Mouse (Mus musculus) CH12.LX (cell line): Measurements from ENCODE around the gene Rnf5. TPM values are rescaled to one million over a fixed set of nuclear protein-coding genes. Genes with fewer than 3 reads are reported as not detected.

Experiments
- DNase-seq: peaks from one replicate; pipeline ENCODE4 v3.0.0-alpha.2; 2013; ENCODE audit errors: extremely low read depth
- H3K27ac ChIP-seq: 2 replicates; pipeline ENCODE4 v1.5.1; 2012; ENCODE audit warnings: low read depth, mild to moderate bottlenecking, control low read depth, moderate library complexity; ENCODE audit not compliant: insufficient read depth
- H3K27me3 ChIP-seq: replicated peaks from 2 replicates; pipeline ENCODE3; 2012; ENCODE audit warnings: inconsistent platforms
- H3K36me3 ChIP-seq, 2 experiments: replicated peaks in 1 of 2; 2 replicates each; pipeline versions ENCODE3 to v1.6.1; 2012; ENCODE audit warnings: inconsistent platforms in 1 of 2, low read length in 1 of 2, mild to moderate bottlenecking in 1 of 2, mixed read lengths in 1 of 2, moderate library complexity in 1 of 2; ENCODE audit not compliant: control insufficient read depth in 1 of 2, insufficient read depth in 1 of 2
- H3K4me1 ChIP-seq, 2 experiments: 2 replicates each; pipeline ENCODE4 v1.6.1; 2012; ENCODE audit warnings: inconsistent platforms in 1 of 2, moderate library complexity in 1 of 2; ENCODE audit not compliant: insufficient read depth in 2 of 2, control insufficient read depth in 1 of 2
- H3K4me2 ChIP-seq: 2 replicates; pipeline ENCODE4 v1.6.1; 2012; ENCODE audit warnings: low read depth, mild to moderate bottlenecking, control low read depth; ENCODE audit not compliant: poor library complexity, insufficient read depth, severe bottlenecking
- H3K4me3 ChIP-seq, 3 experiments: fragments of 150-350 bp in 1 of 3; sonication (generic) in 1 of 3; replicated peaks in 1 of 3; 2 replicates each; pipeline versions ENCODE3 to v1.5.1; 2011 to 2012; ENCODE audit warnings: low read depth in 2 of 3, low read length in 2 of 3, mild to moderate bottlenecking in 2 of 3, moderate library complexity in 2 of 3, control low read depth in 1 of 3, improper control_type of control experiment in 1 of 3, inconsistent platforms in 1 of 3, mixed read lengths in 1 of 3; ENCODE audit not compliant: poor library complexity in 1 of 3
- H3K79me2 ChIP-seq: replicated peaks from 2 replicates; pipeline ENCODE4 v1.6.1; 2012; ENCODE audit warnings: mild to moderate bottlenecking, moderate library complexity; ENCODE audit not compliant: control insufficient read depth, poor library complexity, insufficient read depth, severe bottlenecking; ENCODE audit errors: extremely low read depth
- H3K9ac ChIP-seq: 2 replicates; pipeline ENCODE4 v1.6.1; 2012; ENCODE audit warnings: low read depth, mild to moderate bottlenecking, control low read depth, moderate library complexity; ENCODE audit not compliant: insufficient read depth
- H3K9me3 ChIP-seq: replicated peaks from 2 replicates; pipeline ENCODE3; 2012; ENCODE audit warnings: low read length, inconsistent platforms, mixed read lengths
- CHD1 ChIP-seq: IDR thresholded peaks from 2 replicates; pipeline ENCODE4 v1.6.1; 2012; ENCODE audit warnings: low read depth, low read length, improper control_type of control experiment, inconsistent platforms
- CHD2 ChIP-seq: IDR thresholded peaks from 2 replicates; pipeline ENCODE4 v1.6.1; 2011; ENCODE audit warnings: low read length, improper control_type of control experiment
- CTCF ChIP-seq, 2 experiments: IDR thresholded peaks in 1 of 2; conservative IDR thresholded peaks in 1 of 2; 2 replicates each; pipeline ENCODE4 v1.5.1; 2011 to 2012; ENCODE audit warnings: low read depth in 2 of 2, low read length in 2 of 2, improper control_type of control experiment in 1 of 2, inconsistent platforms in 1 of 2, mild to moderate bottlenecking in 1 of 2, moderate library complexity in 1 of 2
- E2F4 ChIP-seq: IDR thresholded peaks from 2 replicates; pipeline ENCODE4 v1.6.1; 2011; ENCODE audit warnings: low read depth, low read length, improper control_type of control experiment; ENCODE audit not compliant: insufficient replicate concordance
- ELF1 ChIP-seq: IDR thresholded peaks from 2 replicates; pipeline ENCODE4 v1.6.1; 2014; ENCODE audit warnings: low read depth, mild to moderate bottlenecking, inconsistent platforms, low read length, improper control_type of control experiment
- ETS1 ChIP-seq: conservative IDR thresholded peaks from 2 replicates; pipeline ENCODE4 v1.6.1; 2012; ENCODE audit warnings: low read depth, mild to moderate bottlenecking, inconsistent platforms, low read length, improper control_type of control experiment, moderate library complexity
- JUN ChIP-seq: IDR thresholded peaks from 2 replicates; pipeline ENCODE4 v1.6.1; 2011; ENCODE audit warnings: low read depth, mild to moderate bottlenecking, low read length, improper control_type of control experiment, moderate library complexity; ENCODE audit not compliant: insufficient read depth
- MAFK ChIP-seq: IDR thresholded peaks from 2 replicates; pipeline ENCODE4 v1.6.1; 2011; ENCODE audit warnings: low read length, improper control_type of control experiment; ENCODE audit not compliant: insufficient replicate concordance
- MAX ChIP-seq: IDR thresholded peaks from 2 replicates; pipeline ENCODE4 v1.6.1; 2011; ENCODE audit warnings: low read length, improper control_type of control experiment
- PAX5 ChIP-seq: IDR thresholded peaks from 2 replicates; pipeline ENCODE4 v1.6.1; 2012; ENCODE audit warnings: low read length, inconsistent platforms, mixed read lengths
- POLR2A ChIP-seq: IDR thresholded peaks from 2 replicates; pipeline ENCODE4 v1.6.1; 2011; ENCODE audit warnings: low read depth, mild to moderate bottlenecking, improper control_type of control experiment, low read length
- RAD21 ChIP-seq: IDR thresholded peaks from 2 replicates; pipeline ENCODE4 v1.6.1; 2011; ENCODE audit warnings: low read depth, mild to moderate bottlenecking, low read length, improper control_type of control experiment, moderate library complexity
- RCOR1 ChIP-seq: conservative IDR thresholded peaks from 2 replicates; pipeline ENCODE4 v1.6.1; 2012; ENCODE audit warnings: low read depth, mild to moderate bottlenecking, inconsistent platforms, low read length, improper control_type of control experiment
- SIN3A ChIP-seq: IDR thresholded peaks from 2 replicates; pipeline ENCODE4 v1.6.1; 2012; ENCODE audit warnings: low read length, improper control_type of control experiment, inconsistent platforms
- SMC3 ChIP-seq: IDR thresholded peaks from 2 replicates; pipeline ENCODE4 v1.6.1; 2011; ENCODE audit warnings: low read depth, low read length, improper control_type of control experiment
- TCF12 ChIP-seq: IDR thresholded peaks from 2 replicates; pipeline ENCODE4 v1.6.1; 2014; ENCODE audit warnings: low read depth, mild to moderate bottlenecking, inconsistent platforms, low read length, improper control_type of control experiment
- USF2 ChIP-seq: conservative IDR thresholded peaks from 2 replicates; pipeline ENCODE4 v1.6.1; 2011; ENCODE audit warnings: low read depth, low read length, improper control_type of control experiment
- ZKSCAN1 ChIP-seq: IDR thresholded peaks from 2 replicates; pipeline ENCODE4 v1.6.1; 2012; ENCODE audit warnings: low read depth, inconsistent platforms, low read length, improper control_type of control experiment, borderline replicate concordance
- dilution Hi-C: fragments of 300-500 bp; cut with MboI; formaldehyde crosslinking; loops from 2 replicates; pipeline ENCODE4 v1.14.3; 2020; ENCODE audit warnings: low sequenced_read_pairs; ENCODE audit not compliant: extremely low pct_unique_long_range_greater_than_20kb, extremely low pct_ligation_motif_present
- in situ Hi-C: fragments of 300-500 bp; cut with MboI; formaldehyde crosslinking; loops from 3 replicates; pipeline ENCODE4 v1.14.3; 2019; ENCODE audit warnings: low sequenced_read_pairs, low pct_ligation_motif_present, low pct_unique_long_range_greater_than_20kb, mixed read lengths
- polyA plus RNA-seq: library from polyadenylated mRNA; unstranded; fragments of >175 nt; gene quantifications from 2 replicates; pipeline ENCODE4 v1.2.1, GENCODE M21; 2012; ENCODE audit warnings: low read depth; ENCODE audit not compliant: insufficient read length
- total RNA-seq, 2 experiments: library from RNA; depleted of rRNA; stranded (reverse); fragments of 300-350 nt in 1 of 2; fragments of >200 nt in 1 of 2; gene quantifications; 2 replicates each; pipeline ENCODE4 v1.2.3; 2012 to 2014

Gene Rnf5
- total and polyA plus RNA-seq, 3 experiments: 8.4 to 35.1 (median 20.6) TPM

DNA sequence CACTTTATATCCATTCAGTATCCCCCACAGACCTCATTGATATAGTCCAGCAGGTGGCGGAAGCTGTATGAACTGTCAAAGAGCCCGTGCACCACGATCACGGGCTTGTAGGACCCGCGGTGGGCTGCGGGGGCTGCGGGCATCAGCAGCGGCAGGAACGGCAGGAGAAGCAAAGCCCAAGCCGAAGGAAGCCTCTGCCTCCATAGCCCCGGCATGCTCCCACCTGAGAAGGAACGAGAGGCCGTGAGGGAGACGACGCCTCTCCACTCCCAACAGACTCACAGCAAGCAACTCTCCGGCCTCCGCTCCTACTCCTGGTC, 23.2 kb upstream of the Rnf5 start:
- Histone ChIP-seq H3K4me1 (peaks cover 2 to 3% of the 10 kb centered on the region in 2 experiments; a peak in 2 of 4 replicates), H3K9me3 (peaks cover 2% of the 10 kb centered on the region), H3K27ac (no peak overlapping the region), H3K36me3 (no peaks in the 10 kb centered on the region), H3K4me2 (peak overlapping the region; percentile 75), H3K79me2 (no peaks in the 10 kb centered on the region), H3K27me3 (peaks cover 45% of the 10 kb centered on the region), H3K4me3 (peak overlapping the region in 2 of 3 experiments; percentile 48 to 49), H3K9ac (peak overlapping the region; percentile 10; the same call in 1 of the 2 replicates)
- no peak for DNase-seq
- dilution Hi-C loops: no loop called here
- TF ChIP-seq SMC3 (peak; percentile 27), RAD21 (peak; percentile 15), SIN3A (no peak), CTCF (conservative IDR thresholded peaks at IDR 0.05 in 1 of 2, IDR thresholded peaks at IDR 0.05 in 1 of 2; ENCODE audit: low read depth in 2 of 2, low read length in 2 of 2) (peak in 1 of 2 experiments; percentile 44; a peak in 2 of 4 replicates)
- TF ChIP-seq, all 38 proteins: peak for 3
- in situ Hi-C loops: no loop called here

DNA sequence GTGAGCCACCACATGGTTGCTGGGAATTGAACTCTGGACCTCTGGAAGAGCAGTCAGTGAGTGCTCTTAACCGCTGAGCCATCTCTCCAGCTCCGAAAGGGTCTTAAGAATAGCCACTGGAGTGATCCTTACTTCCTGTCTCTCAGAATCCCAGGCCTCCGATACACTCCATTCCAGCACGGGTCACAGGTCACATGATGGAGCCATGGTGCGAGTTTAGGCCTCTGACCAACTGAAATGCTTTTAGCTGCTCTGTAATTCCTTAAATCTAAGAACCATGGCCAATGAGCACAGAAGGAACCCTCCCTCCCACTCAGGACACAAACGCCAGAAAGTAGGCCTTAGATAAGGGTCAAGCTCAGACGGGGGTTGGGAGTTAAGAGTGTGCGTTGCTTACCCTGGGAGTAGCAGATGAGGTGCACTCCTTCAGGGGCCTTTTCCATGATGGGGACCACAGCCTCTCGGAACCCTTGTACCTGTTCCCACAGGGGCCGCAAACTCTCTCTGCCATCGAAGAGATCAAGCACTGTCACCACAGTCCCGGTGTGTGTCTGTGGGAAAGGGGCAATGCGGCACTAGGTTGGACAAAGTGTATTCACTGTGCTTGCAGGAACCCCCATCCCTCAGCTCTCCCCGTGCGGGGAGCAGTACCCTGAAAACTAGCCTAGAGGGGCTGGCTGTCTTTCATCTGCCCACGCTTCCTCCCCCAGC, 22.7 kb upstream of the Rnf5 start:
- H3K9me3 ChIP-seq: peaks cover 2% of the 10 kb centered on the region
- TF ChIP-seq PAX5 (no peak), USF2 (no peak), ZKSCAN1 (no peak), E2F4 (no peak)
- in situ Hi-C loops: no loop called here
- no peaks in the 10 kb centered on the region for H3K79me2 ChIP-seq
- H3K9ac ChIP-seq: no peak overlapping the region
- H3K27ac ChIP-seq: no peak overlapping the region
- H3K4me2 ChIP-seq: no peak overlapping the region
- H3K36me3 ChIP-seq: no peaks in the 10 kb centered on the region
- H3K27me3 ChIP-seq: peaks cover 45% of the 10 kb centered on the region
- no peak overlapping the region for H3K4me3 ChIP-seq
- DNase-seq: no peak
- H3K4me1 ChIP-seq: peaks cover 2 to 3% of the 10 kb centered on the region in 2 experiments; a peak in 2 of 4 replicates
- dilution Hi-C loops: no loop called here

DNA sequence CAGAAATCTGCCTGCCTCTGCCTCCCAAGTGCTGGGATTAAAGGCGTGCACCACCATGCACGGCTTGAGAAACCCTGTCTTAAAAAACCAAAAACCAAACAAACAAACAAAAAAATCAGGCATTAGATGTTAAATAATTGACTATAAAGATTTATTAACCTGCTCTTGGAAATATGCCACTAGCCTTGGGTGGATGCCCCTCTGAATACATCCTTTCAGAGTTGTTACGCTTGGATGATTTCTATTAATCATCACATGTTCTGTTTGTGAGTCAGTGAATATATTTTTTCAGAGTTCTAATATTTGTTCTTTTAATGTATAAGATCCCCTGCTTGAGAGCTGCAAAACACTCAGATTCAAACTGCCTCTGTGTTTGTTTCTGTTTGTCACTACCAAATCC, 21.5 kb upstream of the Rnf5 start:
- H3K9ac ChIP-seq: no peak overlapping the region
- H3K27ac ChIP-seq: no peak overlapping the region
- H3K79me2 ChIP-seq: no peaks in the 10 kb centered on the region
- TF ChIP-seq MAX (no peak), PAX5 (no peak), ETS1 (no peak), TCF12 (no peak), MAFK (no peak), JUN (no peak), RCOR1 (no peak), CHD2 (no peak), ELF1 (no peak), POLR2A (no peak), RAD21 (no peak), CHD1 (no peak)
- TF ChIP-seq, all 38 proteins: peak for 0
- dilution Hi-C loops (no loop called here), in situ Hi-C loops (no loop called here)
- Histone ChIP-seq H3K27me3 (peaks cover 45% of the 10 kb centered on the region), H3K4me1 (peaks cover 2 to 3% of the 10 kb centered on the region in 2 experiments; a peak in 2 of 4 replicates), H3K9me3 (peaks cover 2% of the 10 kb centered on the region), H3K4me2 (no peak overlapping the region), H3K4me3 (no peak overlapping the region), H3K36me3 (no peaks in the 10 kb centered on the region)
- no peak for DNase-seq
